Mouse (Mus musculus) embryo, embryonic 10 days (tissue): ENCODE results near the gene Tpra1.

ENCODE experiments used
- DNase-seq: peaks from one replicate; pipeline ENCODE4 v3.0.0-alpha.2; 2015; ENCODE audit warnings: low spot score

Tpra1 gene

GRCm38 (mm10) chr6:88927595-88927994, 25.5 kb downstream of the Tpra1 start:
- peak; percentile 89 for DNase-seq

GRCm38 (mm10) chr6:88928026-88928425, 26.0 kb downstream of the Tpra1 start:
- no peak for DNase-seq

GRCm38 (mm10) chr6:88928576-88928975, 26.5 kb downstream of the Tpra1 start:
- no peak for DNase-seq

- DNase-seq, result no peak
Observed at GRCm38 (mm10) chr6:88929451-88929850, 27.4 kb downstream of the Tpra1 start.

GRCm38 (mm10) chr6:88930049-88930448, 28.0 kb downstream of the Tpra1 start:
- no peak for DNase-seq

GRCm38 (mm10) chr6:88931449-88931848, 29.4 kb downstream of the Tpra1 start:
- no peak for DNase-seq

GRCm38 (mm10) chr6:88934132-88934531, 32.1 kb downstream of the Tpra1 start:
- DNase-seq, result no peak

GRCm38 (mm10) chr6:88934816-88935215, 32.8 kb downstream of the Tpra1 start:
- no peak for DNase-seq

- DNase-seq, result peak; percentile 76
Observed at GRCm38 (mm10) chr6:88935735-88936276, 33.8 kb downstream of the Tpra1 start.

GRCm38 (mm10) chr6:88936342-88937213, 34.5 kb downstream of the Tpra1 start:
- no peak for DNase-seq

- DNase-seq, result no peak
Observed at GRCm38 (mm10) chr6:88937214-88937549, 35.1 kb downstream of the Tpra1 start.

- peak; percentile 61 for DNase-seq
Observed at GRCm38 (mm10) chr6:88937971-88938663, 36.1 kb downstream of the Tpra1 start.

- no peak for DNase-seq
Observed at GRCm38 (mm10) chr6:88938664-88939055, 36.6 kb downstream of the Tpra1 start.

- no peak for DNase-seq
Observed at GRCm38 (mm10) chr6:88939281-88940089, 37.4 kb downstream of the Tpra1 start.

- no peak for DNase-seq
Observed at GRCm38 (mm10) chr6:88940090-88940916, 38.3 kb downstream of the Tpra1 start.

GRCm38 (mm10) chr6:88941628-88942027, 39.6 kb downstream of the Tpra1 start:
- DNase-seq, result no peak

- peak; percentile 85 for DNase-seq
Observed at GRCm38 (mm10) chr6:88942595-88942994, 40.5 kb downstream of the Tpra1 start.

GRCm38 (mm10) chr6:88943666-88944065, 41.6 kb downstream of the Tpra1 start:
- no peak for DNase-seq

- DNase-seq, result no peak
Observed at GRCm38 (mm10) chr6:88946442-88946841, 44.4 kb downstream of the Tpra1 start.

- no peak for DNase-seq
Observed at GRCm38 (mm10) chr6:88947771-88948170, 45.7 kb downstream of the Tpra1 start.

- DNase-seq, result no peak
Observed at GRCm38 (mm10) chr6:88956725-88957124, 54.7 kb downstream of the Tpra1 start.
